Mouse (Mus musculus) embryonic fibroblast, embryonic 13.5 days (primary cell): ENCODE measurements around the gene Pglyrp4. TPM values are rescaled to one million over a fixed set of nuclear protein-coding genes. Genes with fewer than 3 reads are reported as not detected.
"Not testable (repeated sequence)": the region's sequence is repeated elsewhere in the genome, so short reads cannot be mapped to it uniquely, and the experiment has no call there.

ENCODE experiments used
- H3K27ac ChIP-seq: 2 replicates; pipeline ENCODE4 v1.5.1; 2012; ENCODE audit warnings: low read length, control low read depth, inconsistent platforms; ENCODE audit not compliant: insufficient read depth
- H3K4me1 ChIP-seq: 2 replicates; pipeline ENCODE4 v1.6.1; 2011; ENCODE audit warnings: low read length; ENCODE audit not compliant: control insufficient read depth, insufficient read depth
- H3K4me3 ChIP-seq: 2 replicates; pipeline ENCODE4 v1.5.1; 2011; ENCODE audit warnings: mild to moderate bottlenecking, control low read depth, low read length; ENCODE audit not compliant: insufficient read depth
- CTCF ChIP-seq: IDR thresholded peaks from 2 replicates; pipeline ENCODE4 v1.5.1; 2011; ENCODE audit warnings: mild to moderate bottlenecking, control low read depth, low read length, moderate library complexity, borderline replicate concordance; ENCODE audit not compliant: insufficient read depth
- POLR2A ChIP-seq: IDR thresholded peaks from 2 replicates; pipeline ENCODE4 v1.6.1; 2011; ENCODE audit warnings: low read depth, mild to moderate bottlenecking, control low read depth, low read length, moderate library complexity
- polyA plus RNA-seq: library from polyadenylated mRNA; stranded (reverse); fragments of >200 nt; gene quantifications from 2 replicates; pipeline ENCODE4 v1.2.4, GENCODE M21; 2011; ENCODE audit warnings: low read depth; ENCODE audit not compliant: missing spikeins, insufficient read length

Pglyrp4 gene
- polyA plus RNA-seq: not detected in 2 replicates

DNA sequence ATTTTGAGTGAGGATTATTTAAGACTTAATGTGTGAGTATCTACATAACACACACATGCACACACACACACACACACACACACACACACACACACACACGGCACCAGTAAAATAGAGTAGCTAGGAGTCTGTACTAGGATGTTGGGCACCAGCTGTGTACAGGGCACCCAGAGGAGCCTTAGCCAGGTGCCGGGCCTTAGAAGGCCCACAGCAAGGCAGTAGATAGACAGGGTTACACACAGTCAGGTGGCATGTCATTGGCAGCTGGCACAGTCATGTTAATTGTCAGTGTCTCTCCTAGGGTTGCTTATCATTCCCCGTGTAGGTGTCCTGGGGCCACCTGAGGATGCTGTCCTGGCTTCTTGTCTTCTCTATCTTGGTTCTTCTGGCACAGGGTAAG, at the start of gene Pglyrp4:
TSS of gene Pglyrp4 (plus strand) at position 301 of the 400 bp plus-strand sequence.
- no peak for TF ChIP-seq POLR2A
- no peak for TF ChIP-seq CTCF
- Histone ChIP-seq H3K4me1 (no peaks in the 10 kb centered on the region), H3K27ac (no peak within 1 kb of the TSS), H3K4me3 (no peak within 1 kb of the TSS)

DNA sequence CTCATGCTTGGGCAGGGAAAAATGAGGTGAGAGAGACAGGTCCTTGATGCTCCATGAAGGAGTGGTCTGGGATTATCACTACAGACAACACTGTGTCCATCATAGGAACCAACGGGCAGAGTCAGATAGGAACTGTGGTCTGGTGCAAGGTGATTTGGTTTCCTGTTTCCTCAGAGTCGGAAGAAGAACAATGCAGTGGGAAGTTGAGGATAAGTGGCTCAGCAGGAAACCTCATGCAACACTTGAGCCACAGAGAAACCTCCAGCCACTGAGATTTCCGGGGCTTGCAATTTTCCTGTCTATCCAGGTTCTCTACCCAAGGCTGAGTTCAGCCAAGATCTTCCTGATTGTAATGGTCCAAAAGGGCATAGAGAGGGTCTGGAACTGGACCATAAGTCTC, 48.0 kb upstream of the Pglyrp4 start:
- no peak for TF ChIP-seq CTCF
- TF ChIP-seq POLR2A: no peak
- Histone ChIP-seq H3K4me1 (no peaks in the 10 kb centered on the region), H3K27ac (no peak overlapping the region), H3K4me3 (no peak overlapping the region)

DNA sequence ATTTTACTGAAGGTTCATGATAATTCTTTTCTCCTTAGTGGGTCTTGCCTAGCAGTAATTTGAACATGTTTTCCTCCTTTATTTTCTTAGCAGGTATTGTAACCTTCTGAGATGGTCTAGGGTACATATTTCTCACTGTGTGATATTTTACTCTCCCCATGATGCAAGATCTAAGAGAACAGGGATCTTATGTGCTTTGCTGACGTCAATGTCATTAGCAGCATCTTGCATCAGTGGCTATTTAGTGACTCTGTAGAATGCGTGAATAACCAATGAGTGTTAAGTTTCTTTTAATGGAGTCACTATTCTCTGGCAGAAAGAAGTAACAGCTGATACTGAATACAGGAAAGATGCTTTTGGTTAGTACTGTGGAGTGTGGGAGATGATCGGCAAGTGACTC, 42.8 kb upstream of the Pglyrp4 start:
- Histone ChIP-seq H3K4me1 (no peaks in the 10 kb centered on the region), H3K4me3 (no peak overlapping the region), H3K27ac (no peak overlapping the region)
- TF ChIP-seq CTCF (no peak), POLR2A (no peak)

DNA sequence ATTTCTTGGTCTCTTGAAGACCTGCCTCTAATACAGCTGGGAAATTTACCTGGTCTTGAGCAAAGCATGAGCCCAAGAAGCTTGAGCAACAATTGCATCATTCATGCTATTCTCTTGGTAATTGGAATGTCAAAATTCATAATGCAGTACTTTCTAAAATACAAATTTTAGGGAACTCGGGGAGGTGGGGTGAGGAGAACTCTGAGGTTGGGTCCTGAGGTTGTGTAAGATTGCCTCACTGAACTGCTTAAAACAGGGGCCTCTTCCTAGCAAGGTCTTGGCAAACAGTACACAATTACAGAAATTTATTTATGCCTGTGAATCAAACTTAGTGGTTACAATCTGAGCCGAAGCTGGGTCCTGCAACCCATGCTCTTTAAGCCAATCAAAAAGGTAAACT, 39.9 kb upstream of the Pglyrp4 start:
- Histone ChIP-seq H3K4me1 (no peaks in the 10 kb centered on the region), H3K4me3 (no peak overlapping the region), H3K27ac (no peak overlapping the region)
- TF ChIP-seq POLR2A (no peak), CTCF (no peak)

DNA sequence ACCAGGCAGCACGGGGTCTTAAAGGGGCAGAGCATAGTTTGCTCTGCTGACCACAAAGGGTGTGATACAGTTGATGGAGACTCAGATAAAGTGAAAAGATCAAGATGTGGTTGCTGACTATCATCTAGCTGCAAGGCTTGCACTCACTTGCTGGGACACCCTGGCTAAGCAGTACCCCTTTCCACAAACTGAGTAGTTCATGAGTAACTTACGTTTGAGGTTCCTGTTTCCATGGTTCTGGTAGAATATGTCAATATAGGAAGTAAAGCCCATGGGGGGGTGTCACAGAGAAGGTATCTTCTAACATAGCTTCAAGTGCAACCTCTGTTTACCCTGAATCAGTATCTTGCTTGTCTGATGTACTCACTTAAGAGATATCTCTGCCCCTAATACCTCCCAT, 33.2 kb upstream of the Pglyrp4 start:
- TF ChIP-seq POLR2A: no peak
- no peak for TF ChIP-seq CTCF

DNA sequence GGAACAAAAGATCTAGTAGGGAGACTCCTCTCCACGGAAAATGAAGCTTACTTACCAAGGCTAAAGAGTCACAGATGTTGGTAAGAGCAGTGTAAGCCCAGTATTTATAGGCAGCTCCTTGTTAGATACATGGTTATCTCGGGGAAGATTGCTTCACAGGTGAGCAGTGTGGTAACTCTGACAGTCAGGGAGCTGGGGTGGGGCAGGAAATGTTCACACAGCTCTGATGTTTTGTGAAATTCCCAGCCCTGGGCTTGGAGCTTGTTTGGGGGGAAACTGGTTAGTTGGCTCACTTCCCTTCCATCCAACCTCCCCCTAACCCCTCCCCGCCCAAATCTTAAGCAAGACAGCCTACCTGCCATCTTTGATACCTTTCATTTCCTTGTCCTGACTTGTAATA, 31.1 kb upstream of the Pglyrp4 start, which contains the start of gene S100a9:
TSS of gene S100a9 (minus strand) at position 109 of the 400 bp plus-strand sequence.
- TF ChIP-seq CTCF (no peak), POLR2A (no peak)
- no peak within 1 kb of the TSS for H3K27ac ChIP-seq
- H3K4me3 ChIP-seq: no peak within 1 kb of the TSS
- H3K4me1 ChIP-seq: no peaks in the 10 kb centered on the region

More for the DNA sequence above, 33.2 kb upstream of the Pglyrp4 start:
- no peak overlapping the region for H3K27ac ChIP-seq
- no peak overlapping the region for H3K4me3 ChIP-seq
- no peaks in the 10 kb centered on the region for H3K4me1 ChIP-seq

DNA sequence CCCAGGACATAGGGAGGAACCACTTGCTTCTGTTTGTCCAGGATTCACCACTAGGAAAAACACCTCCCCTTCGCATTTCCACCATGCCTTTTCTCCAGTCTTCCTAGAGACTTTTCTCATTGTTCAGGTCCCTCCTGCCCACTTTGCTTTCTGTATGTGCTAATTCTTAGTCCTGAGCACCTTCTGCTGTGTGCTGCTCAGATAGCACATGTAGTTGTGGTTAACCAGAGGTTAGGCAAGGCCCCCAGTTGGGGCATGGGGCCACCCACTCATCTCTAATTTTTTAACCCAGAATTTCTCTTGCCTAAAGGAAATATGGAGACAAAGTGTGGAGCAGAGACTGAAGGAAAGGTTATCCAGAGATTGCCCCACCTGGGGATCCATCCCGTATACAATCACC, 24.5 kb upstream of the Pglyrp4 start:
- no peak for TF ChIP-seq POLR2A
- TF ChIP-seq CTCF: no peak
- Histone ChIP-seq H3K27ac (no peak overlapping the region), H3K4me1 (no peaks in the 10 kb centered on the region), H3K4me3 (no peak overlapping the region)

DNA sequence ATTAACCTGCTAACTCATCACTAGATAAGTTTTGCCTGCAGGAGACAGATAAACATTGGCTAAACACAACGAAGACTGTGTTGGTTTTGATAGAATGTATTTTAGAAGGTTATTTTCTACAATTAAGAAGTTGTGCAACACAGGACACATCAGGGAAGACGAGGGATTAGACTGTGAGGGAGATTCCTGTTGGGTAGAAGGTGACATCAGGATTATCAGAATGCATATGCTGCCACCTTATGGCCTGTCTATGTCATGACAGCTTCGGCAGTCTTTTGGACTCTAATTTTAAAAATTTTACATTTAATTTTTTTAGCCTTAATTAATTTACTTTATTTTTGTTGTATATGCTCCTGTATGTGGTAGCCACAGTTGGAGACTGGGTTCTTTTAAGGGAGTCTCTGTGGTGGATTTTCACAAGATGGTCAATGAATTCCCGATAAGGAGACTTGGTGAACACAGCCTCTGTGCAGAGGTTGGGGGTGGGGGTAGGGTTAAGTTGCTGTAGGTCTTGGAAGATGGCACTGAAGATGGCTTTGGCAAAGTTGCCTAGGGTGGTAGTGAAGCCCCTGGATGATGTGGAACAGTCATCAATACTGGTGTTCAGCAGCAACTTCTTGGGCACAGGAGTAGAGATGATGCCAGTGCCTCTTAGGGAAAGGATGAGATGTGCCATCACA, 18.0 kb upstream of the Pglyrp4 start:
- Histone ChIP-seq H3K4me3 (no peak overlapping the region), H3K4me1 (no peaks in the 10 kb centered on the region), H3K27ac (no peak overlapping the region)
- TF ChIP-seq POLR2A (no peak), CTCF (no peak)

DNA sequence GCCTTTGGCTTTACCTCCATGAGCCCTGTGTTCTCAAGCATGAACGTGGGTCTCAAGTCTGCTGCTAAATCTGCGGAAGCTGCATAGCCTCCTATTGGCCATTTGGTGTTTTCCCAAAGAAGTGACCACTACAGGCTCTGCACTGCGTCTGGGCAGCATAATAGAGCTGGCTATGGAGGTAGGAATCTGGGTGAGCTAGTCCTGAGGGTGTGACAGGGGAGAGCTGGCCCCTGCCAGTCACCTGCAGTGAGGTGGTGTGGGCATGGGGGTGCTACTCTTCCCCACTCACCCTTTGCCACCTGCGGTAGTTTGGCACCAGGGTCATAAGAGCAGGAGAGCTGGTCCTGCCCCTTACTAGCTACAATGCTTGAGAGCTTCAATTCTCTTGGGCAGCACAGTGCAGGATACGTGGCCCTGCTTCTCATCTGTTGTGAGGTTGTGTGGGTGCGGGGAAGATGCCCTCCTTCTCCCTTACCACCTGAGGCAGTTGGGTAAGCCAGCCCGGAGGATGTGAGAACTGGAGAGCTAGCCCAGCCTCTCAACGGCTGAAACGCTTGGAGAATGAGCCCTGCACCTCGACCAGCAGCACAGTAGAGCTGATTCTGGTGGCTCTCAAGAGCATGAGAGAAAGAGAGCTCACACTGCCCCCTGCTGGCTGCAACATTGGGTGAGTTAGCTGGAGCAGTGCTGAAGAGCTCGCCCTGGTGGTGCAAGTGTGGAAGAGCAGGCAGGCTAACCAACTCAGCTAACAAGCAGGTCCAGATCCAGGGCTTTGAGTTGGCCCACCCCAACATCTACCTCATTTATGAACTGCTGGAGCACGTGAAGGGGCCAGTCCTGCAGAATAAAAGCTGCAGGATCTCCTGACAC, 16.9 kb upstream of the Pglyrp4 start:
- no peak overlapping the region for H3K4me3 ChIP-seq
- TF ChIP-seq POLR2A: no peak
- TF ChIP-seq CTCF: peak; percentile 97

DNA sequence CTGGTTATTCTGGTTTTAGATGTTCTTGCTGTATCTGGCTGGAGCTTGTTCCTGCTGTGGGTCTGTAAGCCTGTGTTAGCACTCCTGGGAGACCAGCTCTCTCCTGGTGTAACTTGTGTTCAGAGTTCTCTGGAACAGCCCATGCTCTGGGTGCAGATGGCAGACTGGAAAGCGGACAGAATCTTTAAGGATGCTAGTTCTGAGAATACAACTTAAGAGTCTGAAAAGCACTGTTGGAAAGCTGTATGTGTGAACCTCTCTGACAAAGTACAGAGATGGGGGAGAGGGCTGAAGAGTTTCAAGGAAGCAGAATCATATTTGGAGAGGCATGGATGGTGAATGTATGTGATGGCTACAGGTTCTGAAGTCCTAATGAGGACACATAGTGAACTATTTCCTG, 23.0 kb downstream of the Pglyrp4 start:
- H3K4me3 ChIP-seq: no peak overlapping the region
- TF ChIP-seq POLR2A (no peak), CTCF (no peak)
- no peaks in the 10 kb centered on the region for H3K4me1 ChIP-seq
- H3K27ac ChIP-seq: no peak overlapping the region

More for the DNA sequence above, 16.9 kb upstream of the Pglyrp4 start:
- H3K27ac ChIP-seq: no peak overlapping the region
- H3K4me1 ChIP-seq: no peaks in the 10 kb centered on the region

DNA sequence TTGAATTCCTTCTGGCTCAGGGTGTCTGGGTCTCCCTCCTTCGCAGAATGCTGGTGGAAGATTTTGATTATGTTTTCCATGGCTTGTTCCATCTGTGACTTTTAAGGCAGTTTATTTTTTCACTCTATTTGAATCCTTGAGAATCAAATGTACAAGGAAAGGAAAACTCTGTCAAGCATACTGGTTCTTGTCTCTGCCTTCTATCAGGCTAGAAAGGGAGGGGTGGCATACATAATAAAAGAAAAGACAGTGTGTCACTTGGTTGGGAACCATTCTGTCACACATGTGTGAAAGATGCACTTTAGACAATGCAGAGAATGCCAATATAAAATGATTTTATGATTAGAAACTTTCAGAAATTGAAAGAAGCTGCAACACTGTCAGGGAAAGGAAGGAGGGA, 51.1 kb downstream of the Pglyrp4 start, which contains the start of gene Gm5849:
TSS of gene Gm5849 (minus strand) at position 101 of the 400 bp plus-strand sequence.
- not testable (repeated sequence) for H3K4me3 ChIP-seq, H3K27ac ChIP-seq, H3K4me1 ChIP-seq
